Mouse (Mus musculus): ENCODE data around the gene Krit1.
"Not testable (repeated sequence)": the region's sequence is repeated elsewhere in the genome, so short reads cannot be mapped to it uniquely, and the experiment has no call there.

Krit1 gene

GRCm38 (mm10) chr5:3802433-3803291 is at the start of gene Krit1, which contains the start of gene Ankib1:
Gene Krit1 (plus strand): TSS chr5:3803184.
Gene Ankib1 (minus strand): TSS chr5:3802925.
- peak; percentile 70 for DNase-seq (ENCODE audit: low read depth, low spot score)

- DNase-seq (ENCODE audit: low read depth, low spot score) = no peak
Observed at GRCm38 (mm10) chr5:3771512-3771911, 31.5 kb upstream of the Krit1 start.

- no peak for DNase-seq (ENCODE audit: low read depth, low spot score)
Observed at GRCm38 (mm10) chr5:3772017-3772416, 31.0 kb upstream of the Krit1 start.

- no peak for DNase-seq (ENCODE audit: low read depth, low spot score)
Observed at GRCm38 (mm10) chr5:3782670-3783069, 20.3 kb upstream of the Krit1 start.

GRCm38 (mm10) chr5:3783947-3784681 is 18.9 kb upstream of the Krit1 start:
- DNase-seq (ENCODE audit: low read depth, low spot score) = no peak

GRCm38 (mm10) chr5:3784751-3785496 is 18.1 kb upstream of the Krit1 start:
- no peak for DNase-seq (ENCODE audit: low read depth, low spot score)

GRCm38 (mm10) chr5:3787548-3787947 is 15.4 kb upstream of the Krit1 start:
- no peak for DNase-seq (ENCODE audit: low read depth, low spot score)

GRCm38 (mm10) chr5:3791048-3791447 is 11.9 kb upstream of the Krit1 start:
- no peak for DNase-seq (ENCODE audit: low read depth, low spot score)

GRCm38 (mm10) chr5:3797101-3797500 is 5.9 kb upstream of the Krit1 start:
- DNase-seq (ENCODE audit: low read depth, low spot score) = not testable (repeated sequence)

GRCm38 (mm10) chr5:3798656-3799055 is 4.3 kb upstream of the Krit1 start:
- DNase-seq (ENCODE audit: low read depth, low spot score) = not testable (repeated sequence)

GRCm38 (mm10) chr5:3800041-3800440 is 2.9 kb upstream of the Krit1 start:
- no peak for DNase-seq (ENCODE audit: low read depth, low spot score)

GRCm38 (mm10) chr5:3800881-3801280 is 2.1 kb upstream of the Krit1 start:
- no peak for DNase-seq (ENCODE audit: low read depth, low spot score)

GRCm38 (mm10) chr5:3801672-3802432 is 1.1 kb upstream of the Krit1 start:
- DNase-seq (ENCODE audit: low read depth, low spot score) = no peak

- no peak for DNase-seq (ENCODE audit: low read depth, low spot score)
Observed at GRCm38 (mm10) chr5:3803292-3804165, 545 bp downstream of the Krit1 start.

- DNase-seq (ENCODE audit: low read depth, low spot score) = no peak
Observed at GRCm38 (mm10) chr5:3808472-3808871, 5.5 kb downstream of the Krit1 start.

- no peak for DNase-seq (ENCODE audit: low read depth, low spot score)
Observed at GRCm38 (mm10) chr5:3834107-3834506, 31.1 kb downstream of the Krit1 start.

- DNase-seq (ENCODE audit: low read depth, low spot score) = no peak
Observed at GRCm38 (mm10) chr5:3845026-3845425, 42.0 kb downstream of the Krit1 start, which contains the start of gene Lrrd1. Gene Lrrd1 (plus strand): TSS chr5:3845173.

GRCm38 (mm10) chr5:3870161-3870560 is 67.2 kb downstream of the Krit1 start:
- no peak for DNase-seq (ENCODE audit: low read depth, low spot score)

GRCm38 (mm10) chr5:3872348-3872747 is 69.4 kb downstream of the Krit1 start:
- no peak for DNase-seq (ENCODE audit: low read depth, low spot score)

GRCm38 (mm10) chr5:3873485-3873884 is 70.5 kb downstream of the Krit1 start:
- no peak for DNase-seq (ENCODE audit: low read depth, low spot score)
